Mouse (Mus musculus): ENCODE measurements around the gene Tsen54. TPM values are rescaled to one million over a fixed set of nuclear protein-coding genes. Genes with fewer than 3 reads are reported as not detected.

Gene Tsen54
- 10 to 100 TPM; 12.5 to 18.7 (median 16.9) TPM for total RNA-seq (2022)

GRCm38 (mm10) chr11:115814605-115815450 lies at the start of gene Tsen54:
Gene Tsen54, plus strand, starts transcription at chr11:115814724.
- DNase-seq (ENCODE audit: low spot score in 2 of 2): peak in 1 of 2 experiments; percentile 74

- DNase-seq (ENCODE audit: low spot score in 2 of 2): peak; percentile 94 to 98
These were observed 49.4 kb upstream of the Tsen54 start, which contains the start of gene Tmem94 for GRCm38 (mm10) chr11:115765103-115765606. Gene Tmem94, plus strand, starts transcription at chr11:115765433.

GRCm38 (mm10) chr11:115765607-115766141 lies 48.9 kb upstream of the Tsen54 start:
- peak in 1 of 2 experiments; percentile 51 for DNase-seq (ENCODE audit: low spot score in 2 of 2)

- DNase-seq (ENCODE audit: low spot score in 2 of 2): no peak
These were observed 48.1 kb upstream of the Tsen54 start for GRCm38 (mm10) chr11:115766356-115766943.

- DNase-seq (ENCODE audit: low spot score in 2 of 2): no peak
These were observed 47.5 kb upstream of the Tsen54 start for GRCm38 (mm10) chr11:115766981-115767380.

- no peak for DNase-seq (ENCODE audit: low spot score in 2 of 2)
These were observed 45.6 kb upstream of the Tsen54 start for GRCm38 (mm10) chr11:115768896-115769295.

- no peak for DNase-seq (ENCODE audit: low spot score in 2 of 2)
These were observed 39.9 kb upstream of the Tsen54 start for GRCm38 (mm10) chr11:115774653-115775052.

- no peak for DNase-seq (ENCODE audit: low spot score in 2 of 2)
These were observed 38.5 kb upstream of the Tsen54 start for GRCm38 (mm10) chr11:115775821-115776665.

GRCm38 (mm10) chr11:115776954-115777353 lies 37.6 kb upstream of the Tsen54 start:
- no peak for DNase-seq (ENCODE audit: low spot score in 2 of 2)

- peak in 1 of 2 experiments; percentile 3 for DNase-seq (ENCODE audit: low spot score in 2 of 2)
These were observed 36.8 kb upstream of the Tsen54 start for GRCm38 (mm10) chr11:115777487-115778335.

GRCm38 (mm10) chr11:115779038-115779571 lies 35.4 kb upstream of the Tsen54 start:
- DNase-seq (ENCODE audit: low spot score in 2 of 2): peak; percentile 48 to 77

GRCm38 (mm10) chr11:115780141-115781070 lies 34.1 kb upstream of the Tsen54 start:
- DNase-seq (ENCODE audit: low spot score in 2 of 2): peak in 1 of 2 experiments; percentile 59

- DNase-seq (ENCODE audit: low spot score in 2 of 2): no peak
These were observed 28.1 kb upstream of the Tsen54 start for GRCm38 (mm10) chr11:115786473-115786872.

- no peak for DNase-seq (ENCODE audit: low spot score in 2 of 2)
These were observed 24.7 kb upstream of the Tsen54 start for GRCm38 (mm10) chr11:115789787-115790186.

- DNase-seq (ENCODE audit: low spot score in 2 of 2): no peak
These were observed 22.6 kb upstream of the Tsen54 start for GRCm38 (mm10) chr11:115791919-115792318.

- no peak for DNase-seq (ENCODE audit: low spot score in 2 of 2)
These were observed 22.2 kb upstream of the Tsen54 start for GRCm38 (mm10) chr11:115792353-115792752.

- DNase-seq (ENCODE audit: low spot score in 2 of 2): no peak
These were observed 17.6 kb upstream of the Tsen54 start for GRCm38 (mm10) chr11:115796898-115797297.

- DNase-seq (ENCODE audit: low spot score in 2 of 2): no peak
These were observed 16.9 kb upstream of the Tsen54 start for GRCm38 (mm10) chr11:115797665-115798064.

GRCm38 (mm10) chr11:115800981-115801380 lies 13.5 kb upstream of the Tsen54 start:
- DNase-seq (ENCODE audit: low spot score in 2 of 2): no peak

Measured in layer of hippocampus, adult 8-10 months (tissue).